Mouse (Mus musculus): ENCODE results near the gene Cdkal1.

- no peak for TF ChIP-seq CTCF (IDR thresholded peaks at IDR 0.05; ENCODE audit: control insufficient read depth, insufficient read depth, insufficient read length)
- no peak for TF ChIP-seq USF1 (IDR thresholded peaks at IDR 0.05; ENCODE audit: low read depth)
- no peak for TF ChIP-seq MAX (IDR thresholded peaks at IDR 0.05)
Measured at GRCm38 (mm10) chr13:29234442-29234841, 621.0 kb downstream of the Cdkal1 start.
